In the genomic region with DNA sequence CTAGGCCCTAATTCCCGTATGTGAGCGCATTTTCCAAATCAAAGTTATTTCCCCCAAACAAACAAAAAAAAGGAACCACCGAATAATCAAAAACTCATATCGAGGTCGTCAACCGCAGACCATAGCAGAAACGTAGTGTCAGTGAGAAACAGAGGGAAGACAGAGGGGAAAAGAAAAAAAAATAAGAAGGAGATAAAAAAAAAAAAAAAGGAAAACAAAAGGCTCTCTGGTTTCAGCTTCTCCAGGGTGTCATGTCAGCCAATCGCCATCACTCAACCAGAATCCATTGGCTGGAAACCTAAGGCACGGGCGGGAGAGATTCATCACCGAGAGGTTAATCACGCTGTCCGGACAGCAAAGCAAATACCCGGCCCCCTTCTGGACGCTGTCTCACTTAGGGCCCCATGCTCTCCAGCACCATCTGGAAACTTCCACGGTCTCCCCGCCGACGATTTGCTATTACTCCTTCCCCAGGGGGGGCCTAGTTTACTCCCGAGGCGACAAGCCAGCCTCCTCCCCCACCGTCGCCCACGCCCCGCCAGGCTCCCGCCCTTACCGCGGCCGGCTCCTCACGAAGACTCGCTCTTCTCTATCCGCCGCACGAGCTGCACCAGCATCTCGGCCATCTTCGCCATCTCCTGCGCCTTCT, we compare ENCODE assay signal across 8 mouse cellular contexts. TPM values are rescaled to one million over a fixed set of nuclear protein-coding genes. Genes with fewer than 3 reads are reported as not detected.
A peak's percentile ranks its signal among the peaks of the same experiment; 100 is the strongest.
DNase-seq lines count a peak whose midpoint lies in the region; ATAC-seq and TF ChIP-seq lines count a peak whose summit lies in the region.
"Not testable (repeated sequence)": the region's sequence is repeated elsewhere in the genome, so short reads cannot be mapped to it uniquely, and the experiment has no call there.

No protein-coding gene starts in this region.

- H3K9me3 ChIP-seq in embryonic facial prominence, embryonic 12.5 days; limb, embryonic 10.5 days (replicated peaks); midbrain, embryonic 11.5 days (ENCODE audit: control insufficient read depth, low read length): not testable (repeated sequence)

- H3K4me2 ChIP-seq in embryonic facial prominence, embryonic 12.5 days (replicated peaks): peak overlapping the region; percentile 56
- H3K4me2 ChIP-seq in midbrain, embryonic 11.5 days: peak overlapping the region; percentile 64

- peak; percentile 86 for DNase-seq in 3T3-L1 (ENCODE audit: low read depth, low spot score)
- peak; percentile 76 to 80 for DNase-seq in adrenal gland, postnatal 36 days
- DNase-seq in heart, adult 18-20 months: peak; percentile 78 to 80
- DNase-seq in kidney, adult 18-20 months: peak; percentile 66
- DNase-seq in limb, embryonic 10.5 days (ENCODE audit: low spot score): peak; percentile 71
- DNase-seq in midbrain, embryonic 11.5 days (ENCODE audit: low spot score, missing footprints): peak; percentile 96

- peaks cover 26% of the 10 kb centered on the region; the same call in 1 of the 2 replicates for H3K36me3 ChIP-seq in embryonic facial prominence, embryonic 12.5 days
- H3K36me3 ChIP-seq in limb, embryonic 10.5 days: peaks cover 27% of the 10 kb centered on the region
- H3K36me3 ChIP-seq in midbrain, embryonic 11.5 days (ENCODE audit: control insufficient read depth, insufficient read depth, low read length); small intestine, adult 2 months (ENCODE audit: control insufficient read depth, insufficient read depth, low read length): not testable (repeated sequence)

- ATAC-seq in embryonic facial prominence, embryonic 12.5 days (ENCODE audit: insufficient number of reproducible peaks, insufficient read depth, low FRiP score, low TSS enrichment): 0 out of 2 replicates have a peak, but pooled peaks have one; percentile 58
- peak; percentile 69 for ATAC-seq in midbrain, embryonic 11.5 days (ENCODE audit: low FRiP score)

- peak overlapping the region; percentile 76 for H3K4me3 ChIP-seq in embryonic facial prominence, embryonic 12.5 days
- peak overlapping the region; percentile 83 for H3K4me3 ChIP-seq in limb, embryonic 10.5 days
- H3K4me3 ChIP-seq in midbrain, embryonic 11.5 days (ENCODE audit: low read depth, low read length): peak overlapping the region; percentile 65
- peak overlapping the region; percentile 99 for H3K4me3 ChIP-seq in small intestine, adult 2 months (ENCODE audit: low read depth, low read length)

- peak overlapping the region; percentile 97 for H3K27ac ChIP-seq in embryonic facial prominence, embryonic 12.5 days
- H3K27ac ChIP-seq in limb, embryonic 10.5 days: peak overlapping the region; percentile 92
- H3K27ac ChIP-seq in midbrain, embryonic 11.5 days (ENCODE audit: low read depth, low read length): peak overlapping the region; percentile 85
- peak overlapping the region; percentile 96 for H3K27ac ChIP-seq in small intestine, adult 2 months (ENCODE audit: insufficient read depth, low read depth, low read length)

- not testable (repeated sequence) for TF ChIP-seq CTCF in small intestine, adult 2 months (IDR thresholded peaks at IDR 0.05; ENCODE audit: extremely low read depth, insufficient read length, insufficient replicate concordance, low read depth, low read length)

- not testable (repeated sequence) for H3K4me1 ChIP-seq in embryonic facial prominence, embryonic 12.5 days; limb, embryonic 10.5 days; midbrain, embryonic 11.5 days (ENCODE audit: control insufficient read depth, insufficient read depth, low read length)
- H3K4me1 ChIP-seq in small intestine, adult 2 months (ENCODE audit: control insufficient read depth, insufficient read depth, insufficient read length, low read length): peaks cover 17% of the 10 kb centered on the region; the same call in 1 of the 2 replicates

- WGBS in embryonic facial prominence, embryonic 12.5 days: 5% methylated on average over 35 of the region's 37 CpGs
- 5% methylated on average over 35 of the region's 37 CpGs for WGBS in limb, embryonic 10.5 days
- WGBS in midbrain, embryonic 11.5 days: 7% methylated on average over 35 of the region's 37 CpGs
- 3% methylated on average over 37 of the region's 37 CpGs for WGBS in small intestine, adult 2 months

- TF ChIP-seq POLR2A in small intestine, adult 2 months (IDR thresholded peaks at IDR 0.05; ENCODE audit: low read depth, low read length): not testable (repeated sequence)

- H3K9ac ChIP-seq in embryonic facial prominence, embryonic 12.5 days: peak overlapping the region; percentile 84
- H3K9ac ChIP-seq in midbrain, embryonic 11.5 days (ENCODE audit: low read length): peak overlapping the region; percentile 84

- H3K27me3 ChIP-seq in embryonic facial prominence, embryonic 12.5 days; limb, embryonic 10.5 days (ENCODE audit: low read depth, poor library complexity, severe bottlenecking); midbrain, embryonic 11.5 days (ENCODE audit: control insufficient read depth, insufficient read depth, low read length); small intestine, adult 2 months (ENCODE audit: control insufficient read depth, insufficient read depth, low read length): not testable (repeated sequence)

RNA-seq across cellular contexts. Expression of a gene that starts 0.8 kb away (rescaled TPM):
- 100 to 1,000 TPM; 671 to 795 TPM for total RNA-seq in adrenal gland, postnatal 36 days (2021)
- polyA plus RNA-seq in embryonic facial prominence, embryonic 12.5 days (2016; fragmentation: Nextera tagmentation; extraction: Ambion mirVana): 673 and 717 TPM in 2 replicates
- total RNA-seq in heart, adult 18-20 months (2021): 100 to 1,000 TPM; 282 to 304 TPM
- 517 and 533 TPM in 2 replicates for polyA plus RNA-seq in limb, embryonic 10.5 days (2016; fragmentation: Nextera tagmentation; extraction: Ambion mirVana)
- 615 and 623 TPM in 2 replicates for polyA plus RNA-seq in midbrain, embryonic 11.5 days (2014; fragmentation: Nextera tagmentation; extraction: Ambion mirVana)
- polyA plus RNA-seq in small intestine, adult 2 months (2012; rRNA removed): 69.3 and 132 TPM in 2 replicates

RNA-seq across cellular contexts. Expression of a gene that starts 34.7 kb away (rescaled TPM):
- total RNA-seq in adrenal gland, postnatal 36 days (2021): 10 to 100 TPM; 51.1 to 52.1 TPM
- polyA plus RNA-seq in embryonic facial prominence, embryonic 12.5 days (2016; fragmentation: Nextera tagmentation; extraction: Ambion mirVana): 10.3 and 11.7 TPM in 2 replicates
- total RNA-seq in heart, adult 18-20 months (2021): 10 to 100 TPM; 24.6 to 27.4 TPM
- 6.2 and 7.6 TPM in 2 replicates for polyA plus RNA-seq in limb, embryonic 10.5 days (2016; fragmentation: Nextera tagmentation; extraction: Ambion mirVana)
- polyA plus RNA-seq in midbrain, embryonic 11.5 days (2014; fragmentation: Nextera tagmentation; extraction: Ambion mirVana): 11.9 and 12.4 TPM in 2 replicates
- polyA plus RNA-seq in small intestine, adult 2 months (2012; rRNA removed): 57.4 and 104 TPM in 2 replicates

RNA-seq across cellular contexts. Expression of a gene that starts 47.3 kb away (rescaled TPM):
- total RNA-seq in adrenal gland, postnatal 36 days (2021): 10 to 100 TPM; 31.7 to 32.5 TPM
- polyA plus RNA-seq in embryonic facial prominence, embryonic 12.5 days (2016; fragmentation: Nextera tagmentation; extraction: Ambion mirVana): 32.0 and 32.2 TPM in 2 replicates
- total RNA-seq in heart, adult 18-20 months (2021): 10 to 100 TPM; 14.0 to 14.2 TPM
- 23.7 and 25.5 TPM in 2 replicates for polyA plus RNA-seq in limb, embryonic 10.5 days (2016; fragmentation: Nextera tagmentation; extraction: Ambion mirVana)
- polyA plus RNA-seq in midbrain, embryonic 11.5 days (2014; fragmentation: Nextera tagmentation; extraction: Ambion mirVana): 20.8 and 23.3 TPM in 2 replicates
- 30.4 and 31.0 TPM in 2 replicates for polyA plus RNA-seq in small intestine, adult 2 months (2012; rRNA removed)

Comparison
In these comparisons a context has a peak if more than half of its experiments do, and no peak if none do; other contexts are left out.
1. Peak in every context shown above with its lines: DNase-seq, ATAC-seq, H3K4me3 ChIP-seq and H3K27ac ChIP-seq.